Mouse (Mus musculus) heart, adult 18-20 months (tissue): Measurements from ENCODE around the gene Rps11. TPM values are rescaled to one million over a fixed set of nuclear protein-coding genes. Genes with fewer than 3 reads are reported as not detected.

Experiments used
- DNase-seq, 2 experiments: peaks; one replicate each; pipeline ENCODE4 v3.0.0; 2021 to 2022; ENCODE audit warnings: mixed read lengths in 1 of 2
- microRNA-seq, 2 experiments: library from miRNA; unstranded; fragments of <30 nt; microRNA quantifications; one replicate each; pipeline ENCODE4 v1.2.0; 2022
- total RNA-seq, 2 experiments: library from RNA; stranded (reverse); gene quantifications; 2 replicates each; pipeline ENCODE4 v1.2.3; 2021

Gene Rps11
- total RNA-seq, 2 experiments from 2014 or later, result 512 to 646 TPM

DNA sequence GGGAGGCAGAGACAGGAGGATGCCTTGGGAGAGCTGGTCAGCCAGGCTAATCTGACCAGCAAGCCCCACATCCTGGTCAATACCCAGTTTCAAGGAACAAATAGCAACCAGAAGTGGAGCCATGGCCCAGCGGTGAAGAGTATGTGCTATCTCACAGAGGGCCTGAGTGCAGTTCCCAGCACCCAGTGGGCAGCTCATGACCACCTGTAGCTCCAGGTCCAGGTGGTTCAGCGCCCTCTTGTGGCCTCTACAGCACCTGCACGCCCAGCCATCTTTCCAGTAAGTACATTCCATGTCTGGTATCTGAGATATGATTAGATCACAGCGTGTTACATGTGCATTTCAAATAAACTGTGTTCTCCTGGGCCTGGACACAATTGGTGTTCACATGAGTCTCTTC lies 38.2 kb downstream of the Rps11 start:
- no peak for DNase-seq

DNA sequence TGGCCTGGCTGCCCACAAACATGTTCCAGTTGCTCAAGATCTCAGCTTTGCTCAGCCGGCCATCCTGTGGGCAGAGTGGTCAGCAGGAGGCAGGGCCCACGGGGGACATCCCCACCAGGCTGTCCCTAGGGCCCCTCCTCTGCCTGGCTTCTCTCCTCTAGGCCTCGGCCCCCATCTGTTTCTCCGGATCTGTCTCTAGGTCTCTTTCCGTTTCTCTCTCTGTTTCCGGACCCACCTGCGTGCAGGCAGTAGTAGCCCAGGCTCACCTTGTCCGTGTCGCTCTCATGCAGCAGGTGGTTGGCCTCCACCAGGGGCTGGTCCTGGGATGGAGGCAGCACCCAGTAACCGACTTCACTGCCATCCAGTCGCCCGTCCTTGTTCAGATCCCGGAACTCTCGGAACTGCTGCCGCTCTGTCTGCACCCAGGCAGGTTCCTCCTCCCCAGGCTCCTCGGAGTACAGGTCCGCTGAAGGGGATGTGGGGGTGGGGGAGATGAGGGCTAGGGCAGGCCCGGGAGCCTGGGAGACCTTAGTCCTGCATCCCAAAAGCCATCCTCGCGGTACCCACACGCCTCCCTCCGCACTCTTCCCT lies 40.8 kb downstream of the Rps11 start:
- DNase-seq, result no peak

DNA sequence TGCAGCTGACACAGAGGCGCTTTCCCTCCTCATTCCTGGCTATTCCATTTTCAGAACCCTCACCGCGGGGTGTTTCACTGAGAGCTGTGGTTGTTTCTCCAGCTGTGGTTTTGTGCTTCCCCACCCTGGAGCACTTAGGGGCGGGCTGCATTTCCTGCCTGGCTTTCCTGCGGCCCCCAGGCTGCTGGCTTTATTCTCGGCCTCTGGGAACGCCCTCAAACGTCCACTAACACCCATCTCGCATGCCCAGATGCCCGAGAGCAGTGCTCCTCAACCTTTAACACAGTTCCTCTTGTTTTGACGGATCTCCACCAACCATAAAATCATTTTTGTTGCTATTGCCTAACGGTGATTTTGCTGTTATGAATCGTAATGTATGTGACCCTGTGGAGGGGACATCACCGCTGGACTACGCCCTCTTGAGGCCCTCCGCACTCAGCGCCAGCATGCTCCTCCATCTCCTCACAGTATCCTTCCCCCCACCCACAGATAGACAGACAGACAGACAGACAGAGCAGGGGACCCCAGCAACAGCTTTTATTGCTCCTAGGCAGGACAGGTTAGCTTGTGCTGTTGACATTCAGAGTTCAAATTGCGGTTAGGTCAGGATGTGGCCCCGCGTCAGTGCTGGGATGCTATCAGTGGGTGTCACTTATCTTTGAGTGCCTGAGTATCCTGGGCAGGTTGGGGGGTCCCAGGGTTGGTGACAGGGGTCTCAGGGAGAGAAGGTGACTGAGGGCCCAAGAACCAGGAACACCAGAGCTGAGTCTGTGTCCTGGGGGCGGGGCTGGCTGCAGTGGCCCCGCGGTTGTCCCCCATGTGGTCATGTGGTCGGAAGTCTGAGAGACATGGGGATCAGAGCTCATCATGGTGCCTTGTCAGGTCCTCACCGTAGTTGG lies 41.6 kb downstream of the Rps11 start:
- peak; percentile 70 to 89 for DNase-seq

DNA sequence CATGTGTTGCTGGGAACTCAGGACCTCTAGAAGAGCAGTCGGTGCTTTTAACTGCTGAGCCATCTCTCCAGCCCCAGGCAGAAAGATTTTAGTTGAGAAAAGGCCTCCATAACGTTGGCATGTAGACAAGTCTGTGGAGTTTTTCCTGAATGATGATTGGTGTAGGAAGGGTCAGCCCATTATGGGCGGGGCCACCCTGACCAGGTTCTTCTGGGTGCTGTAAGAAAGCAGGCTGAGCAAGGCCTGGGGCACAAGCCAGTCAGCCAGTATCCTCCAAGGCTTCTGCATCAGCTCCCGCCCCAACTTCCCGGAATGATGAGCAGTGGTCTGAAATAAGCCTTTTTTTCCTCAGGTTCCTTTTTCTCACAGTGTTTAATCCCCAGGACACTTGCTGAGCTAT lies 43.2 kb downstream of the Rps11 start:
- DNase-seq, result peak in 1 of 2 experiments; percentile 41

DNA sequence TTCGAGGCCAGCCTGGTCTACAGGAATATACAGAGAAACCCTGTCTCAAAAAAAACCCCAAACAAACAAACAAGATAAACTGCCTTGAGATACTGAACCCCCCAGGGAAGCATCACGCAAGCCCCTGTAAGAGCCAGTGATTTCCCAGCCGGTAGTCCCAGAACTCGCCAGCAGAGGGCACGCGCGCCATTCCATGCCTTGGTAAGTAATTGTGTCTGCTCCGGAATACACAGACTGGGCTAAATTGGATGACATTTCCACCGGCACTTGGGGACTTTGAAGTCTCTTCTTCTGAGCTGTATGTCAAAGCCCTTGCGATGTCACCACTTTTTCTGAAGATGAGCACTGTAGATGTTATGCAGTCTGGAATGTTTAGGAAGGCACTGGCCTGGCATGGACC lies 44.4 kb downstream of the Rps11 start:
- peak; percentile 90 to 99 for DNase-seq

DNA sequence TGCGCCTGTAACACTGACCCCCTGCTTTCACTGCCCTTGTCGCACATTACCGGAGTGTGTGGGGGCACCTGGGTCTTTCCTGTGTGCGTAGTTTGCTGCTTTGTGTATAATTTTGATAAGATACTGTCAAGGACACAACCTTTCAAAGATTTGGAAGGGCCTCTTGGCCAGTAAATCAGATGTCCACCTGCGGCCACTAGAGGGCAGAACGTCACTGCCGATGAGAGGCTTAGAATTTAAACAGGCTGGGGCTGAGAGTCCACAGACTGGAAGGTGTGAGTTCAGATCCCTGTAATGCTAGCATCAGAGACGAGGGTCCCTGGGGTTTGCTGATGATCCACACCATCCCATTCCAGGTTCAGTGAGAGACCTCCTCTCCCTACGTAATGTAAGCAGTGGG lies 45.7 kb downstream of the Rps11 start:
- peak; percentile 78 to 89 for DNase-seq

DNA sequence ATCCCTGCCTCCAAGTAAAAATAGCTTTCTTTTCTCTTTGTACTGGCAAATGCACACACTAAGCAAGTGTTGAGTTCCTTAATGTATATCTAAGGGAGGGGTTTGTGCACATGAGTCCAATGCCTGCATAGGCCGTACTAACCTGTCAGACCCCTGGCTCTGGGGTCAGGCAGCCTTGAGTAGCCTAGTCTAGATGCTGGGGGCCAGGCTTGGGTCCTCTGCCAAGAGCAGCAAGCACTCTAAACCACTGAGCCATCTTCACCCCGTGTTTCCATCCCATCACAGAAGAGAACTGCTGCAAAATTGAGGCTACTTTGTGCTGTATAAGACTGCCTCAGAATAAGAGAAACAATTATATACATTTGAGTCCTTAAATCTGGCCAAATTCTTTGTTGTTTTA lies 46.4 kb downstream of the Rps11 start:
- no peak for DNase-seq

DNA sequence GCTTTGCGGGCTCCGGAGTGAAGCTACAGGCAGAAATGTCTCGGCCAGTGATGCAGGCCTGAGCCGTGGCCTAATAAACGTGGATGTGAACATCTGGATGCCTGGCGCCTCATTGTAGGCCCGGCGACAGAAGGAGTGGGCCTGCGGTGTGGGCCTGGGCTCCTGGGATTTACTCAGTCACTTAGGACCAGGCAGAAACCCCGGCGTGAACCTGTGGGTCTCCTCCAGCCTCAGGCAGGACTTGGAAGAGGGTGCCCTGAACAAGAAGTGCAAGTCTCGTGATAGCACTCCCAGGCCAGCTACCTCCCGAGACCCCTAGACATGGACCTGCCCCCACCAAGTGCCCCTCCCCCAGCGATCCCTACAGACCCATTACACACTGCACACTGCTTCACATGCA lies 46.9 kb downstream of the Rps11 start:
- DNase-seq, result no peak

DNA sequence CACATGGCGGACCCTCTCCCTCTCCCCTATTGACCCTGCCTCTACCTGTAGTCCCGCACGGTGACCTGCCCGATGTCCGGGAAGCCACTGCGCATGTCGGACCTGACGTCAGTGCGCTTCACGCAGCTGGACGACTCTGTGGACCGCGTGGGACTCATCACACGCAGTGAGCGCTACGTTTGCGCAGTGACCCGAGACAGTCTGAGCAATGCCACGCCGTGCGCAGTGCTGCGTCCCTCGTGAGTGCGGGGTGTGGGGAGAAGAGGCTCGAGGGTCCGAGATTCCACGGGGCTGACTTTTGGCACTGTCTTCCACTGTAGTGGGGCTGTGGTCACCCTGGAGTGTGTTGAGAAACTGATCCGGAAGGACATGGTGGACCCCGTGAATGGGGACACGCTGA lies 47.7 kb downstream of the Rps11 start:
- no peak for DNase-seq

DNA sequence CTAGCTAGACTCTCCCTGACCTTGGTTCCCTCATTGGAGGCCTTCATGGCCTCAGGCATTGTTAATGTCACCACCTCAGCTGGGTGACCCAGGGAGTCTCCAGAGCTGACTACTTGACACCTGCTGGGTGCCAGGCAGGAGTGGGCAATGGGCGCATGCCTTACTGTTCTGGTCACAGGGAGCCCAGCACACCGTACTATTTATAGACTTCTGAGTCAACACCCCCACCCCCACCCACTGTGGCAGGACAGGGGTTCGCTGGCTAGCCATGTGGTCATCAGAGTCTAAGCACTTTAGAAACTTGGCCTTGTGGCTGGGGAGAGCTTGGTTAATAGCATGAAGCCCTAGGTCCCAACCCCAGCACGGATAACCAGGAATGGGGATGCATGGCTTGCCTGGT lies 48.8 kb downstream of the Rps11 start:
- DNase-seq, result peak; percentile 60 to 74

DNA sequence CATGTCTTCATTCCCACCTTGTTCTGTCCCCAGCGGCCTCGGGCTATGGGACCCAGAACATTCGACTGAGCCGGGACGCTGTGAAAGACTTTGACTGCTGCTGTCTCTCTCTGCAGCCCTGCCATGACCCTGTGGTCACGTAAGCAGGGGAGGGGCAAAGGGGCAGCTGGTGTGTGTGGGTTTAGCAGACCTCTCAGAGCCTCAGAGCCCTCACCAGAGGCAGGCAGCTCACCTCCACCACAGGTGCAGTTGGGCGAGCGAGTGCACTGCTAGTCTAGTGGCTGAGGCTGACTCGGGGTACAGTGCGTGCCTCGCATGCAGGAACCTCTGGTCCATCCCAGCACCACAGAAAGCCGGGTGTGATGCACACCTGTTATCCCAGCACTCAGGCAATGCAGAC lies 50.3 kb downstream of the Rps11 start:
- no peak for DNase-seq

DNA sequence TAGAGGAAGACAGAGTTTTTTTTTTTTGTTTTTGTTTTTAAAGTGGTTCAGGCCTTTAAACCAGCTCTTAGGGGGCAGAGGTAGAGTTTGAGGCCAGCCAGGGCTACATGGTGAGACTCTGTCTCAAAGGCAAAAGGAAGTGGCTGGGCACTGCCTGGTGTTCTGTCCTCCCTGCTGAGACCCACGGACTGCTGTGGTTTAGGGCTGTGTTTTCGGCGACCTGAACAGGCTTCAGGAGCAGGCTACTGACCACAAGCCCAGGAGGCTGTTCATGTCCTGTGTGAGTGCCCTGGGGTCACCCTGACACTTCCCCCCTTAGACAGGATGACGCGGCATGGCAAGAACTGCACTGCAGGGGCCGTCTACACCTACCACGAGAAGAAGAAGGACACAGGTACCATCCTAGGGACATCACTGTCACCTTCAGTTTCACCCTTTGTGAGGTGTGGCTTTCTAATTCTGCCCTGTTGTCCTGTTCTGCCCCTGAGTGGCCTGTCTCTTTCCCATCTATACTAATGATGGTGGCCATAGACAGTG lies 51.0 kb downstream of the Rps11 start:
- no peak for DNase-seq

Small RNA genes lying within 50 kb of the gene (microRNA-seq; reads per million reads assigned to microRNA genes)
- gene Mir150 (4,445 to 10,790 reads per million in 2 experiments), gene Mir5121 (12.4 to 17.4 reads per million in 2 experiments), gene Mir7055 (0 reads per million in 2 experiments)

Other genes with a start within 250 kb of the Rps11 start
- 10 to 100 TPM; 75.9 to 79.8 TPM for gene Med25, start 231.7 kb downstream of the Rps11 start, total RNA-seq
- gene Fuz, start 228.4 kb downstream of the Rps11 start, total RNA-seq, result 10 to 100 TPM; 15.4 to 16.8 TPM
- 10 to 100 TPM; 59.2 to 67.9 TPM for gene Ap2a1, start 194.9 kb downstream of the Rps11 start, total RNA-seq
- gene Tsks, start 181.2 kb downstream of the Rps11 start, total RNA-seq, result not detected
- gene Cpt1c, start 149.6 kb downstream of the Rps11 start, total RNA-seq, result 1 to 10 TPM; 1.8 to 2.0 TPM
- gene Prmt1, start 137.9 kb downstream of the Rps11 start, total RNA-seq, result 100 to 1,000 TPM in 1 of 2 experiments, 10 to 100 TPM in 1; 90.3 to 110 TPM
- gene Irf3, start 126.8 kb downstream of the Rps11 start, total RNA-seq, result 10 to 100 TPM; 21.3 to 29.5 TPM
- gene Bcl2l12, start 125.7 kb downstream of the Rps11 start, total RNA-seq, result 1 to 10 TPM; 8.1 to 9.7 TPM
- gene Scaf1, start 108.1 kb downstream of the Rps11 start, total RNA-seq, result 10 to 100 TPM; 45.1 to 46.0 TPM
- gene Rras, start 106.5 kb downstream of the Rps11 start, total RNA-seq, result 10 to 100 TPM; 43.9 to 47.7 TPM
- 10 to 100 TPM; 21.5 to 21.9 TPM for gene Prr12, start 71.6 kb downstream of the Rps11 start, total RNA-seq
- gene Nosip, start 62.0 kb downstream of the Rps11 start, total RNA-seq, result 10 to 100 TPM; 29.6 to 35.2 TPM
- gene Prrg2, start 61.8 kb downstream of the Rps11 start, total RNA-seq, result 1 to 10 TPM; 7.8 TPM
- 10 to 100 TPM; 20.0 to 20.7 TPM for gene Rcn3, start 32.2 kb downstream of the Rps11 start, total RNA-seq
- gene Fcgrt, start 20.6 kb downstream of the Rps11 start, total RNA-seq, result 10 to 100 TPM; 60.3 to 66.8 TPM
- 100 to 1,000 TPM; 714 to 715 TPM for gene Rpl13a, start 4.3 kb upstream of the Rps11 start, total RNA-seq
- under 1 TPM; 0.26 to 0.47 TPM for gene Gm45713, start 11.8 kb upstream of the Rps11 start, total RNA-seq
- 1 to 10 TPM; 2.7 to 5.3 TPM for gene Flt3l, start 12.0 kb upstream of the Rps11 start, total RNA-seq
- 10 to 100 TPM; 35.5 to 42.7 TPM for gene Pih1d1, start 29.9 kb upstream of the Rps11 start, total RNA-seq
- gene Aldh16a1, start 30.1 kb upstream of the Rps11 start, total RNA-seq, result 10 to 100 TPM; 21.5 to 26.8 TPM
- gene Slc17a7, start 39.5 kb upstream of the Rps11 start, total RNA-seq, result 10 to 100 TPM; 29.7 to 32.4 TPM
- gene Gfy, start 55.1 kb upstream of the Rps11 start, total RNA-seq, result not detected
- gene Pth2, start 56.6 kb upstream of the Rps11 start, total RNA-seq, result not detected
- under 1 TPM in 1 of 2 experiments, not detected in 1; 0.46 TPM for gene Ccdc155, start 80.5 kb upstream of the Rps11 start, total RNA-seq
- gene Dkkl1, start 87.7 kb upstream of the Rps11 start, total RNA-seq, result not detected
- gene Tead2, start 91.3 kb upstream of the Rps11 start, total RNA-seq, result 1 to 10 TPM; 6.4 to 7.7 TPM
- 10 to 100 TPM in 1 of 2 experiments, 1 to 10 TPM in 1; 2.6 to 12.8 TPM for gene Cd37, start 114.7 kb upstream of the Rps11 start, total RNA-seq
- gene Slc6a16, start 116.6 kb upstream of the Rps11 start, total RNA-seq, result not detected
- not detected for gene Slc6a21, start 153.1 kb upstream of the Rps11 start, total RNA-seq
- gene Trpm4, start 209.3 kb upstream of the Rps11 start, total RNA-seq, result 10 to 100 TPM; 20.0 to 27.9 TPM
- 100 to 1,000 TPM; 954 to 975 TPM for gene Hrc, start 210.9 kb upstream of the Rps11 start, total RNA-seq
- under 1 TPM in 1 of 2 experiments, not detected in 1; 0.33 TPM for gene Ppfia3, start 242.6 kb upstream of the Rps11 start, total RNA-seq
- gene Lin7b, start 246.1 kb upstream of the Rps11 start, total RNA-seq, result 1 to 10 TPM; 1.7 to 2.3 TPM